Mouse (Mus musculus): ENCODE results near the gene Vwa1.
A peak's percentile ranks its signal among the peaks of the same experiment; 100 is the strongest.
"Not testable (repeated sequence)": the region's sequence is repeated elsewhere in the genome, so short reads cannot be mapped to it uniquely, and the experiment has no call there.

The Vwa1 gene

GRCm38 (mm10) chr4:155742684-155743083 is 31.8 kb downstream of the Vwa1 start:
- DNase-seq: no peak

DNA sequence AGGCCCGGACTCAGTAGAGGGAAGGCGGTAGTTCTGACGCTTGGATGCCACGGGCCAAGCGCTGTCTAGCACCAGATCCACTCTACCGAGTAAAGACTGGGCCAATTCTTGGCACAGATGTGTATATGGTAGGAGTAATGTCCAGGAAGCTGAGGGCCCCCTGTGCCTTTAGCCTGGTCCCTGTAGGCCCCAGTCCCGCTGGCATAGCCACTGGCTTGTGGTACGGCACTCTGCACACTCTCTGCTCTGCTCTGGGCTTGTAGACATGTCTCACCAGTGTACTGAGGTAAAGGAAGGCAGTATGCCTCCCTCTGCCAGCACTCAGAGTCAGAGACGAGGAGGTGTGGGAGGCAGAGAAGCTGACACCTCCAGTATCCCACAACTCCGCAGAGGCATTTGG is 33.8 kb downstream of the Vwa1 start:
- not testable (repeated sequence) for DNase-seq

- DNase-seq: no peak
Observed at GRCm38 (mm10) chr4:155739741-155740636, 34.5 kb downstream of the Vwa1 start.

DNA sequence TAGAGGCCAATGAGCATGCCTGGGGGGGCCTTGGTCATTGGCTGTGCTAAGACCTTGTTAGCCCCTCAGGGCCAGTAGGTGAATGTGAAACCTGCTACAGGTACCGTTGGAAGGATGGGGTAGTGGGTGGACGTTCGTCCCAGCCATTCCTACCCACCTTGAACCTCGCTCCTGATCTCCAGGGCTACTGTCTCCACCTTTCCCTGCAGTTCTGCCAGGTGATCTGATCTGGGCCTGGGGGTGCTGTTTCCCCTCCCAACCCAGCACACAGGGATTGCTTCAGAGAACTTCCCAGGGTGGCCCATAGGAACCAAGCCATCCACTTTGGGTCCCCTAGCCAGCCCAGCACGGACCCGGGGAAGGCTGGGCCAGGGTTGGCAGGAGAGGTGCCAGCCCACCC is 35.3 kb downstream of the Vwa1 start:
- DNase-seq: no peak

DNA sequence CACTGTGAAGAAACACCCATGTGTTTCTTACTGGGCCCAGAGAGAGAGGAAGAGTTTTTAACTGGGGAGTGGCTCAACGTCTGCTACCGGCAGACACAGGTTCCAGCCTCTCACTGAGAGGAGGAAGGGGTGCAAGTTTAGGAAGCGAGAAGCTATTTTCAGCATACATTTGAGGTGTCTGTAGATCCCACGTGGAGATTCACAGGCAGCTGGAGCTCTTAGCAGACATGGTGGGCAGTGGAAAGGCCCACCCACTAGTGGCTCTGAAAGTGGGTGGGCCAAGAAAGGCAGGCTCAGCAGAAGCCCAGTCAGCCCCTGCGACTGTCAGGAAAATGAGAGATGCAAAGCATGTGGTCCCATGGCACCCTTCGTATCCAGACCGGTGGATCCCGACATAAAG is 36.2 kb downstream of the Vwa1 start:
- DNase-seq: no peak

GRCm38 (mm10) chr4:155736421-155736820 is 38.1 kb downstream of the Vwa1 start:
- DNase-seq: no peak

- DNase-seq: no peak
Observed at GRCm38 (mm10) chr4:155735788-155736187, 38.7 kb downstream of the Vwa1 start.

DNA sequence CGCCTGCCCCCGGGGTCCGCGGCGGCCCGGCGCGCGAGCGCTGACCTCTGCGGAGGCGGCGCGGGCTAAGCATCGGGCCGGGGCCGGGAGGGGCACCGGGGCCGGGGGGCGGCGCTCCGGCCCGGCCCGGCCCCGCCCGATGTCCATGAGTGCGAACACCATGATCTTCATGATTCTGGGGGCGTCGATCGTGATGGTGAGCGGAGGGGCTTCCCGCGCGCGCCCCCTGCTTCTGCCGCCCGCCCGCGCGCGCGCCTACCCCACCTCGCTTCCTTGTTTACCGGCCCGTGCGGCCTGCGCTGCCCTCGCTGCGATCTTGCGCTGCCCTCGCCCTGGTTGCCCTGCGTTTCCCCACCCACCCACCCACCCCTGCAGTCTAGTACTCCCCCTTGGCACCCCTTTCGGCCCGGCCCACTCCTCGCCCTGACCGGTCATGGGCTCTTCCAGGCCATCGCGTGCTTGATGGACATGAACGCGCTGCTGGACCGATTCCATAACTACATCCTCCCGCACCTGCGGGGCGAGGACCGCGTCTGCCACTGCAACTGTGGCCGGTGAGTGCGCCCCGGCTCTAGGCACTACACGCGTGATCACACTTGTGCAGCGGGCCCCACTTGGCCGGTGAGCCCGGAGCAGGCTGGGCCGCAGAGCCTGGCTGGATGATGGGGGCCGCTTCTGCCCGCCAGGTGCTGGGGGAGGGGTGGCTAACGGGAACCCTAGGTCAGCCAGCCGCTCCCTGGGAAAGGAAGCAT is 39.4 kb downstream of the Vwa1 start:
- peak; percentile 34 for DNase-seq

GRCm38 (mm10) chr4:155734350-155734941 is 40.1 kb downstream of the Vwa1 start, which contains the start of gene Tmem240:
Gene Tmem240 (plus strand): TSS chr4:155734800.
- peak; percentile 93 for DNase-seq

GRCm38 (mm10) chr4:155733267-155733666 is 41.2 kb downstream of the Vwa1 start:
- no peak for DNase-seq

- DNase-seq: no peak
Observed at GRCm38 (mm10) chr4:155727993-155728392, 46.5 kb downstream of the Vwa1 start.

DNA sequence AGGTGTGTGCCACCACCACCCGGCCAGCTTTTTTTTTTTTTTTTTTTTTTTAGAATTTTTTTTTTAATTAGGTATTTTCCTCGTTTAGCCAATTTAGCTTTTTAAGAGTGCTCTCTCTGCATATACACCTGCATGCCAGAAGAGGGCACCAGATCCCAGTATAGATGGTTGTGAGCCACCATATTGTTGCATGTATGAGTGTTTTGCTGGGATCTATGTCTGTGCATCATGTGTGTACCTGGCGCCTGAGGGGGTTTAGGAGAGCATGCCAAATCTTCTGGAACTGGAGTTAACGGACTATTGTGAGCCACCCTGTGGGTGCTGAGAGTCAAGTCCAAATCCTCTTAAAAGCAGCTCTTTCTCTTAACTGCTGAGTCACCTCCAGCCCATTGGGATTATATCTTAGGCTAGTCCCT is 52.8 kb downstream of the Vwa1 start:
- DNase-seq: no peak
